Mouse (Mus musculus): ENCODE data around the gene Dhx16. TPM values are rescaled to one million over a fixed set of nuclear protein-coding genes. Genes with fewer than 3 reads are reported as not detected.
A peak's percentile ranks its signal among the peaks of the same experiment; 100 is the strongest.

The Dhx16 gene
- polyA plus RNA-seq, 1 experiment from 2014 or later, result 30.8 TPM

DNA sequence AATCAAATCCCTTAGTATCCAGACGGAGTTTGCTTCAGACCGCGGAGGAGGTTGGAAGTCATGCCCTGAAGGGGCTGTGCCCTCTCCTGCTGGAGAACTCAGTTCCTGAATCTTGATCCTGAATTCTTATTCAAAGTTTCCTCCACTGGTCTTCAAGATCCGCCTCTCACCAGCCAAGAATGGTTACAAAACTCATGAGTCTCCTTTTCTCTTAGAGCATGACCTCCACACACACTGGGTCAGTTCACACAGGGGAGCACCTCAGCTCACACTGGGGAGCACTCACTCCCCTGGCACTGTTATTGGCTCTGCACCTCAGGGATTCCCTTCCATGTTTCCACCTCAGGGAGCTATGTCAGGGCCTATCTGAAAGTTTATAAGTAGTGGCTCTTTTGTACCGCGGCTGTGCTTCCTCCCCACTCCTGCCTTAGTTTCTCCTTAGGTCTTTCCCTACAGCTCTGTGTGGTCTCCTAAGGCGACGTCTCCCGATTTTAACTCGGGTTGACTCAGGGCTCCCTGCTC, 14.7 kb upstream of the Dhx16 start:
- H3K4me1 ChIP-seq (replicated peaks), result peaks cover 50% of the 10 kb centered on the region
- H3K9ac ChIP-seq, result peak overlapping the region; percentile 82
- WGBS, result 20% methylated on average over 10 of the region's 10 CpGs
- H3K9me3 ChIP-seq, result no peaks in the 10 kb centered on the region
- no peaks in the 10 kb centered on the region for H3K27me3 ChIP-seq
- H3K36me3 ChIP-seq, result no peaks in the 10 kb centered on the region
- H3K4me3 ChIP-seq, result peak overlapping the region; percentile 67
- ATAC-seq (ENCODE audit: low FRiP score, low read depth), result no peak
- peak overlapping the region; percentile 98 for H3K27ac ChIP-seq (replicated peaks)
- H3K4me2 ChIP-seq, result peak overlapping the region; percentile 90

DNA sequence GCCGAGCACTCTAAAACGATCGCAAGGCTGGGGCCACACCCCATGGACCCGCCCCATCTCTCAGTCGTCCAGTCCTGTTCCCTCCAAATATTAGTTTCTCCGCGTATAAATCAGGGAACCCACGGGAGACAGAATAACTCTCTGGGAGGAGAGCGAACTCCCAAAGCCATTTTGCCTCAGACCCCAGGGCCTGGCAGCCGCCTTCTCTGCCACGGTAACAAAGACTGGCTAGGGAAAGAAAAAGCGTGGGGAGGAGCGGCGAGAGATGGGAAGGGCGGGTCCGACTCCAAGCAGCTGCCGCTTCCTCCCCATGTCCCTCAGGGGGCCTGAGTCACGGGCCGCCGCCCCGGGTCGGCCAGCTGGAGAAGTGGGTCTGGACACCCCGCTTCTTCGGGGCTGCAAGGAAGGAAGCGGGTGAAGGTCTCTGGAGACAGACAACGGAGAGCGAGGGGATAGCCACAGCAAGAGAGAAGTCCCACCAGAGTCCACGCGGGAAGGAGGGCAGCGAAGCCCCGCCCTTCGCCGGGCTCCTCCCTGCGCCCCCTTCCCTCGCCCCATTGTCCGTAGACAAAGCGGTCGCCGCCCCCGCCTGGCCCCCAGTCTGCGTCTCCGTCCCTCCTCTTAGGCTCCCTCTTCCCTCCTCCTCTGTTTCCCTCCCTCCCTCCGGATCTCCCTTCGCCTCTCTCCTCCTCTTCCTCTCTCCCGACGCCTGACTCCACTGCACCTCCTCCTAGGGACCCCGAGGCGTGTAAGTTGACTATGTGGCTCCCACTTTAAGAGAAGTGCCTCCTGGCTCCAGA, 13.9 kb upstream of the Dhx16 start, which contains the start of gene Ppp1r18:
Ppp1r18 (plus strand) TSS at position 113 of the 800 bp plus-strand sequence.
- WGBS, result under 1% methylated on average over 36 of the region's 48 CpGs
- no peaks in the 10 kb centered on the region for H3K9me3 ChIP-seq
- no peaks in the 10 kb centered on the region for H3K36me3 ChIP-seq
- peak within 1 kb of the TSS; percentile 90 for H3K4me2 ChIP-seq
- H3K4me3 ChIP-seq, result peak within 1 kb of the TSS; percentile 67
- no peaks in the 10 kb centered on the region for H3K27me3 ChIP-seq
- peak; percentile 62 for ATAC-seq (ENCODE audit: low FRiP score, low read depth)
- peak within 1 kb of the TSS; percentile 98 for H3K27ac ChIP-seq (replicated peaks)
- H3K4me1 ChIP-seq (replicated peaks), result peaks cover 55% of the 10 kb centered on the region
- H3K9ac ChIP-seq, result peak within 1 kb of the TSS; percentile 82

DNA sequence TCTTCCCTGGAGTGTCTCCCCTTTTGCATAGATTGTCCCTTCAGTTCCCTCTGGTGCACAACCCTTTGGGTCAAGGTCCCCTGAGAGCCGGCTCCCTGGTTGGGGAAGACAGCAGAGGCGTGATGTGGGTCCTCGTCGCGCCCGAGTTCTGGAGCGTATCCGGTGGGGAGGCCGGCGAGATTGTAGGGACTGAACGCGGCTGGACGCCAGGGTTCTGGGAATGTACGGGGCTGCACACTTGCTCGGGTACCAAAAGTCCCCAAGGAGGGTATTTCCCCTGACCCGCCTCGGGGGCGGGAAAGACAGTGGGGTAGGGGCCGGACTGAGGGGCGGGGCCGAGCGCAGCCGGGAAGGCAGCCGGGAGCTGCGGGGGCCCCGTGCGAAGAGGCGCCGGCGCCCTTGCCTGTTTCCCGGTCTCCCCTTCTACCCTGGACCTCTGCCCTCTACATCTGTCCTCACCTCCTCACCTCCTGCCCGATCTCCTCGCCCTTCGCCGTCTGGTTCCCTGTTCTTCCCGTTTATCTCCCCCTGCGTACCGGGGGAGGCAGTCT, 13.3 kb upstream of the Dhx16 start:
- Histone ChIP-seq H3K4me1 (replicated peaks) (peaks cover 61% of the 10 kb centered on the region), H3K36me3 (peaks cover 4% of the 10 kb centered on the region; the same call in 1 of the 2 replicates), H3K27ac (replicated peaks) (peak overlapping the region; percentile 98), H3K27me3 (no peaks in the 10 kb centered on the region), H3K4me2 (peak overlapping the region; percentile 90), H3K4me3 (peak overlapping the region; percentile 67), H3K9ac (peak overlapping the region; percentile 82), H3K9me3 (0 out of 2 replicates have a peak, but pooled peaks cover 2% of the 10 kb centered on the region)
- peak; percentile 43 for ATAC-seq (ENCODE audit: low FRiP score, low read depth)
- under 1% methylated on average over 34 of the region's 38 CpGs for WGBS

DNA sequence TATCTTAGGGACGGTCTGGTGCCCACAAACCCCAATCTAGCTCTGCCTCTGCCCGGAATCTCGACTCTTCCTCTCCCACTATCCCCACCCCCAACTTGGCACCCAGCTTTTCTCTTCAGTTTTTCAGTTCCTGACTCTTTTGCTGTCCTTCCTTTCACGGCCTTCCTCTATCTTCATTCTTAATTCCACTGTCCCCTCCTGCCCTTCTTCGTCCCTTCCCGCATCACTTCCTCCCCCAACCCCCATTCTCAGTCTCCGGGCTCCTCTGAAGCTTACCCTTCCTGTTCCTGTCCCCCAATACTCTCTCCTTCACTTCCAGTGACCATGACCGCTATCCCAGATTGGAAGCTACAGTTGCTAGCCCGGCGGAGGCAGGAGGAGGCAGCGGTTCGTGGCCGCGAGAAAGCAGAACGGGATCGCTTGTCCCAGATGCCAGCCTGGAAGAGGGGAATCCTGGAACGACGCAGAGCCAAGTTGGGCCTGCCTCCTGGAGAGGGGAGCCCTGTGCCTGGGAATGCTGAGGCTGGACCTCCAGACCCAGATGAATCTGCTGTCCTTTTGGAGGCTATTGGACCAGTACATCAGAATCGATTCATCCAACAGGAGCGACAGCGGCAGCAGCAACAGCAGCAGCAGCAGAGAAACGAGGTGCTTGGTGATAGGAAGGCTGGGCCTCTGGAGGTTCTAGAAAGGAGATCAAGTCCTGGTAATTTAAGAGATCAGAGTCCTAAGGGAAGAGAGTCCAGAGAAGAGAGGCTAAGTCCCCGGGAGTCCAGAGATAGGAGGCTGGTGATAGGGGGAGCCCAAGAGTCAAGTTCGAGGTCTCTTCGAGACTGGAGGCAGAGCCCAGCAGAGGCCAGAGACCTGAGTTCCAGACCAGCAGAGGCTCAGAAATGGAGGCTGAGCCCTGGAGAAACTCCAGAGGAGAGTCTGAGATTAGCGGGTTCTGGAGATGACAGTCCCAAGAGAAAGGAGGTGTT, 12.4 kb upstream of the Dhx16 start:
- H3K36me3 ChIP-seq, result peaks cover 4% of the 10 kb centered on the region; the same call in 1 of the 2 replicates
- 6% methylated on average over 26 of the region's 26 CpGs for WGBS
- peak overlapping the region; percentile 98 for H3K27ac ChIP-seq (replicated peaks)
- H3K4me1 ChIP-seq (replicated peaks), result peaks cover 61% of the 10 kb centered on the region
- H3K4me2 ChIP-seq, result peak overlapping the region; percentile 90
- no peak for ATAC-seq (ENCODE audit: low FRiP score, low read depth)
- H3K9me3 ChIP-seq, result 0 out of 2 replicates have a peak, but pooled peaks cover 2% of the 10 kb centered on the region
- H3K4me3 ChIP-seq, result peak overlapping the region; percentile 67
- no peaks in the 10 kb centered on the region for H3K27me3 ChIP-seq
- H3K9ac ChIP-seq, result peak overlapping the region; percentile 82

DNA sequence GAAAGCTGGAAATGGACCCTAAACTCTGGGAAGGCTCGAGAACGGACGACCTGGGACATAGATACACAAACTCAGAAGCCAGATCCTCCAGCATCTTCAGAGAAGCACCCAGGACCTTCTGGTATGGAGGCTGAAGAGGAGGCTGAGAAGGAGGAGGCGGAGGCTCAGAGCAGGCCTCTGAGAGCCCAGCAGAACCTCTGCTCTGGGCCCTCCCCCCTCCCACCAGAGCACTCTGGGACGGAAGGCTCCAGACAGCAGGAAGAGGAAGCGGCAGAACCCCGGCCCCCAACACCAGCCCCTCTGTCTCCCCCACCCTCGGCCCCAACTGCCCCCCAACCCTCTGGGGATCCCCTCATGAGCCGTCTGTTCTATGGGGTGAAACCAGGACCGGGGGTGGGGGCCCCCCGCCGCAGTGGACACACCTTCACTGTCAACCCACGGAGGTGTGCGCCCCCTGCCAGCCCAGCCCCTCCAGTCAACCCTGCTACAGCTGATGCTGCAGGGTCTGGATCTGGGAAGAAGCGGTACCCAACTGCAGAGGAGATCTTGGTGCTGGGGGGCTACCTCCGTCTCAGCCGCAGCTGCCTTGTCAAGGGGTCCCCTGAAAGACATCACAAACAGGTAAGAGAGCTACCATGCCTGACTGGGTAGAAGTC, 11.3 kb upstream of the Dhx16 start:
- Histone ChIP-seq H3K4me2 (peak overlapping the region; percentile 90), H3K36me3 (peaks cover 4% of the 10 kb centered on the region; the same call in 1 of the 2 replicates), H3K4me1 (replicated peaks) (peaks cover 71% of the 10 kb centered on the region), H3K27ac (replicated peaks) (peak overlapping the region; percentile 75), H3K9me3 (0 out of 2 replicates have a peak, but pooled peaks cover 2% of the 10 kb centered on the region), H3K27me3 (no peaks in the 10 kb centered on the region), H3K9ac (peak overlapping the region; percentile 82), H3K4me3 (peak overlapping the region; percentile 67)
- WGBS, result 25% methylated on average over 17 of the region's 17 CpGs
- ATAC-seq (ENCODE audit: low FRiP score, low read depth), result no peak

DNA sequence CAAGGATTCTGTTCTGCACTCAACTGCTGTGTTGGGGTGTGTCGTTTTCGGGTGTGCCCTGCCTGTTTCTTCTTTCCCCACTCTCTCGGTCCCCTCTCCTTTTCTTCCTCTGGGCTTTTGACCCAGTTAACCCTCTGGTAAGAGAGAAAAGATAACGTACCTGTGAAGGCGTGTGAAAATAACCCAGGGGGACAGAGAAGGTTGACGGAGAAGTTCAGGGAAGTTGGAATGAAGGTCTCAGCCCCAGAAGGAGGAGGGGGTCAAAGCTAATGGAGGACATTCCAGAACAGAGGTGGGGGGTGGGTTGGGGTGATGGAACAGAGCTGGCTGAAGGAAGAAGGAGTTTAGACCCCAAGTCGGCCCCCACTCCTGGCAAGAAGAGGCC, 10.7 kb upstream of the Dhx16 start:
- Histone ChIP-seq H3K4me2 (peak overlapping the region; percentile 90), H3K27me3 (no peaks in the 10 kb centered on the region), H3K9ac (peak overlapping the region; percentile 82), H3K27ac (replicated peaks) (peak overlapping the region; percentile 75), H3K4me1 (replicated peaks) (peaks cover 78% of the 10 kb centered on the region), H3K36me3 (peaks cover 4% of the 10 kb centered on the region; the same call in 1 of the 2 replicates), H3K4me3 (peak overlapping the region; percentile 67), H3K9me3 (0 out of 2 replicates have a peak, but pooled peaks cover 2% of the 10 kb centered on the region)
- 9% methylated on average over 7 of the region's 7 CpGs for WGBS
- ATAC-seq (ENCODE audit: low FRiP score, low read depth), result no peak

DNA sequence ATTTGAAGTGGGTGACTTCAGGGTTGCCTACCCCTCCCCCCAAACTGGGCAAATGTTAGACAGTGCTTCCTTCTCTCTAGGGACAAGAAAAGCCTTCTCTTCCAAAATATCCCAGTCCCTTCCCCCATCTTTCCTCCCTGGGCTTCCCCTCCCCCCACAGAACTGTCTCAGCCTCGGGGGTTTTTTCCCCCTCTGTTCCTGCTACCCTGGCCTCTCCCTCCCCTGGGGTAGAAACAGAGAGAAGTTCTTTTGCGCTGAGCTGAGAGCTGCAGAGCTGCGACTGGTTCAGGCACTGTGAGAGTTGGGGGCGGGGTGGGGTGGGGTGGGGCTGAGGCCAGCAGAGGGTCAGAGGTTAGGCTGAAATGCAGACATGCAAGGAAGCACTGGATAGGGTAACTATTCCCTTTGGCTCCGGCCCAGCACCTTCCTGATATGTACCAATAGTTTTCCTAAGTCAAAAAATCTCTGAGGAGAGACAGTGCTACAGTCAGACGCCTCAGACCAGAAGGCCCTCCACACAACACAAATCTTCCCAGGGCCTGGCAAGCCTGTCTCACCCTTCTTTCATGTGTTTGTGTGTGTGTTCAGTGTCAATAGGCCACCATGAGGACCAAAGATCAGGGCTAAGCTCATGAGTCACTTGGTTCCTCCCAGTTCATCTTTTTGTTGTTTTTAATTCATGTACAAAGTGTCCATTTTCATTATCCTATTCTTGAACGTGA, 10.1 kb upstream of the Dhx16 start:
- Histone ChIP-seq H3K4me2 (peak overlapping the region; percentile 90), H3K4me1 (replicated peaks) (peaks cover 80% of the 10 kb centered on the region), H3K27me3 (no peaks in the 10 kb centered on the region), H3K9ac (peak overlapping the region; percentile 82), H3K36me3 (peaks cover 8% of the 10 kb centered on the region; the same call in 1 of the 2 replicates), H3K27ac (replicated peaks) (peak overlapping the region; percentile 75), H3K9me3 (0 out of 2 replicates have a peak, but pooled peaks cover 2% of the 10 kb centered on the region), H3K4me3 (peak overlapping the region; percentile 67)
- 3% methylated on average over 7 of the region's 7 CpGs for WGBS
- ATAC-seq (ENCODE audit: low FRiP score, low read depth), result no peak

DNA sequence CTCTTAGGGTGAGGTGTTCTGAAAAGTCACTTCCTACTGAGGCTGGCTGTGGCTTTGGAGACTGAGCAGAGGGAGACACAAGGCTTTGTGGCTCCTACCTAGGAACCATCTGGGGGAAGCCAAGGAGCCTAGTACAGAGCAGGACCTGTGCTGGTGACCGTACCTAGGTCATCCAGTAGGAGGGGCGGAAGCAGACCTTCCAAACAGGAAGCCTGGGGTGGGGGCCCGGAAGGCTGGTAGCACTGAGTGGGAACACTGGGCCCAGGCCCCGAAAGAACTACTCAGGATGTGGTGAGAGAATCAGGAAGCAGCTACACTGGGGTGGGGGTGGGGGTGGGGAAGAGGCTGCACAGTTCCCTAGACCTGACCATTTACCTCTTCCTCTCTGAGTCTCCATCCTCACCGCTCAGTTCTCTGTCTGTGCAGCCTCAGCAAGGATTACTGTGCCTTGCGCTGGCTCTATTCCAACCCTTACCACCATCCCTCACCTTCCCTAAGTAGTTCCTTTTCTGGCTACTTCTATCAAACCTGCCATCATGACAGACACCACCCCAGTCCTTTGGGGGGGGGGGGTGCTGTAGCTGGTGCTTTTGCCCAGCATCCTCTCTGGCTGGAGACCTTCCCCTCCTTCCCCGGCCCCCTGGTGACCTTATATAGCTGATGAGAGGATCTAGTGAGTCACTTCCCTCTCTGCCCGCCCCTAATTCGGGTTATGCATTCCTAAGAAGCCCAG, 9.3 kb upstream of the Dhx16 start:
- 65% methylated on average over 9 of the region's 9 CpGs for WGBS
- ATAC-seq (ENCODE audit: low FRiP score, low read depth), result no peak
- H3K9me3 ChIP-seq, result 0 out of 2 replicates have a peak, but pooled peaks cover 2% of the 10 kb centered on the region
- peak overlapping the region; percentile 90 for H3K4me2 ChIP-seq
- peak overlapping the region; percentile 67 for H3K4me3 ChIP-seq
- H3K4me1 ChIP-seq (replicated peaks), result peaks cover 72% of the 10 kb centered on the region
- H3K9ac ChIP-seq, result peak overlapping the region; percentile 82
- H3K27me3 ChIP-seq, result no peaks in the 10 kb centered on the region
- peak overlapping the region; percentile 75 for H3K27ac ChIP-seq (replicated peaks)
- H3K36me3 ChIP-seq, result peaks cover 15% of the 10 kb centered on the region

DNA sequence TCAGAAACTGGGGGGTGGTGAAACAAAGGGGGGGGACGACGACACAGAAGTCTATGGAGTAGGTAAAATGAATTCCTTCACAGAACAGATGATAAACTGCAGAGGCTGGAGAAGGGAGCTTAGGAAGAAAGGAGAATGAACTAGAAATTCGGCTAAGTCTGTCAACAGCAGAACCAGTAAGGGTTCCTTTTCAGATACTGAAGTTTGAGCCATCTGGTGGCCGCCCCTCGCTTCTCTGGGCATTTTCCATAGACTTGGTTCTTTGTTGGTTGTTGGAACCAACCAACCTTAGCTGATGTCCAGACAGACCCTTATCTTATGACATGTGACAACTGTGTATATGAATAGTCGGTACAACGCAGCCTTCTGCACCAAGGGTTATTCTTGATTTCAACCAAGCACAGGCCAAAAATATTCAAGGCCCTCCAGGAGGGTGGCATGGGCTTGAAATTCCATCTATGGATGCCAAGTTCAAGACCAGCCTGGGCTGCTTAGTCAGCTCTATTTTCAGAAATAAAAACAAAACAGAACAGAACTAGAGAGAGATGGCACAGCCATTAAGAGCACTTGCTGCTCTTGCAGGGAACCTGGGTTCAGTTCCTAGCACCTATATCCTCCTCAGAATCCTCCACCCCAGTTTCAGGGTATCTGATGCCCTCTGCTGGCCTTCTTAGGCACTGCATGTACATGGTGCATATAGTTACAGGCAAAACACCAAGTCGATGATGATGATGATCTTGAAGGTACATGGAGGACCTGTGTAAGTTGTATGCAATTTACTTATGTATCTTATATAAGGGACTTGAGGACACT, 8.5 kb upstream of the Dhx16 start:
- H3K36me3 ChIP-seq, result peaks cover 21% of the 10 kb centered on the region
- H3K9me3 ChIP-seq, result 0 out of 2 replicates have a peak, but pooled peaks cover 2% of the 10 kb centered on the region
- peak overlapping the region; percentile 67 for H3K4me3 ChIP-seq
- H3K4me1 ChIP-seq (replicated peaks), result peaks cover 71% of the 10 kb centered on the region
- peak overlapping the region; percentile 75; the same call in 1 of the 2 replicates for H3K27ac ChIP-seq (replicated peaks)
- H3K9ac ChIP-seq, result 0 out of 2 replicates have a peak overlapping the region, but pooled peaks have one; percentile 82
- no peak for ATAC-seq (ENCODE audit: low FRiP score, low read depth)
- no peaks in the 10 kb centered on the region for H3K27me3 ChIP-seq
- H3K4me2 ChIP-seq, result peak overlapping the region; percentile 90
- WGBS, result 88% methylated on average over 8 of the region's 8 CpGs

Data from hindbrain, embryonic 15.5 days (tissue).